Mouse (Mus musculus) frontal cortex, adult (tissue): ENCODE results near the gene Unc5cl.
"Not testable (repeated sequence)": the region's sequence is repeated elsewhere in the genome, so short reads cannot be mapped to it uniquely, and the experiment has no call there.

Experiments
- ATAC-seq: cut with Nextera tagmentation; 2 replicates; pipeline ENCODE4 v1.9.2; 2017; ENCODE audit warnings: mild to moderate bottlenecking, moderate library complexity, mixed read lengths; ENCODE audit not compliant: low TSS enrichment

The Unc5cl gene

DNA sequence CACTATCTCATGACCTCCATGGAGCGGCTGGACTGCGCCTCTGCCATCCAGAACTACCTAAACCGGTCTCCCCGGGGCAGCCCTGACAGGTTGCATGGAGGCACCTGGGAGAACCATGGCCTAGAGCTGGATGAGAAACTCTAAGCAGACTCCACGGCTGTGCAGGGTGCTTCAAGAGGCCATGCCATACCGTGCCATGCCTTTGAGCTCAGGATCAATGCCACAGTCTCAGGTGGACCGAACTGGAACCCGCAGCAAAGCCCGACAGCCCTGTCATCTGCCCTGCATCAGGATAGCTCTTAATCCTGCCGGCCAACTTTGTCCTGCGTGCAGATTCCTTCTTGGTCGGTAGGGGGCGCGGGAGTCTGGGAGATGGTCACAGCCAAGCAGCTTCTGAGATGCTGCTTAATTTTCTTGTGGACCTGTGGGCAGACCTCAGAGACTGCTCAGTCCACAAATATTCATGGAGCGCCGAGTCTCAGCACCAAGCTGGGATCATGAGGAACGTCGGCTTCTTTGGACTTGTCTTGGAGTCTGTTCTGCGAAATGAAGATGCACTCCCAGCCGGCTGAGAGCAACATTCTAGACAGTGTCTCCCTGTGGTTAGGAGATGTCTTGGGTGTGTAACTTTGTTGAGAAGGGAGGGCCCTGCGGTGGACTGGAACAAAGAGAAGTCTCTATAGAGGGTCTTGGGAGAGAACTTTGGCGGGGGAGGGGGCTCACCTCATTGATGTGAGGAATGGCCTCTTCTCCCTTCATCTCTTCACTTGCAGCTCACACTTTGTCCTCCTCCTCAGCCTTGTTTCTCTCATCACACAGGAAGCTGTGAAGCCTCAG, 12.9 kb downstream of the Unc5cl start:
- ATAC-seq: peak; percentile 93

DNA sequence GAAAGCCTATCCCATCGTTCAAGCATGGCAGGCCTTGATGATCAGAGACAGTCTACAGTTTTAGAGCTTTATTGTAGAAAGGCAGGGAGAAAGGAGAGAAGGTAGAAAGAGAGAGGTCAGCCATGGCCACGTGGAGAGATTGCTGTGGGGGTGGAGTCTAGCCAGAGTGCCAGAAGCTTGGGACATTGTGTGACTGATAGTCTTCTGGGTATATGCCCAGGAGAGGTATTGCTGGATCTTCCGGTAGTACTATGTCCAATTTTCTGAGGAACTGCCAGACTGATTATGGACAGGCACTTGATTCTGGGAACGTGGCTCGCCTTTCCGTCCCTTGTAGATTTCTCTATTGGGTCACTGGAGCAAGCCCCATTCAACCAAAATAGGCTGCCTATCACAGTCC, 19.6 kb downstream of the Unc5cl start:
- not testable (repeated sequence) for ATAC-seq

DNA sequence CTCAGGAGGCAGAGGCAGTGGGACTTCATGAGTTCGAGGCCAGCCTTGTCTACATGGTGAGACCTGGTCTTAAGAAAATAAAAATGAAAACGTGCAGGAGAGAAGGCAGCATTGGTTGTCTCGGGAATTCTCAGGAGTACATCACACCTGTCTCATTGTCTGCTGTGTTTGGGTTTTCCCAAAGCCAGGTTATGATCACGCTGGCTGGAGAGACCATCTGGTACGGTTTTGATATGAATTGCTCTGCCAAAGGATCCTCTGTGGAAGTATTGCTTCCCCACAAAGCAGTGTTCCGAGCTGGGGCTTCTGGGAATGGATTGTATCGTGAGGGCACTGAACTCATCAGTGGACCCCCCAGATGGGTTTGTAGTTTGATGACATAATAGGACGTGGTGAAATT, 20.7 kb downstream of the Unc5cl start:
- ATAC-seq: no peak

GRCm38 (mm10) chr17:48479952-48480351, 25.3 kb downstream of the Unc5cl start:
- ATAC-seq: peak; percentile 59; the same call in 1 of the 2 replicates

- ATAC-seq: no peak
These were observed 29.1 kb downstream of the Unc5cl start for GRCm38 (mm10) chr17:48483764-48484163.

DNA sequence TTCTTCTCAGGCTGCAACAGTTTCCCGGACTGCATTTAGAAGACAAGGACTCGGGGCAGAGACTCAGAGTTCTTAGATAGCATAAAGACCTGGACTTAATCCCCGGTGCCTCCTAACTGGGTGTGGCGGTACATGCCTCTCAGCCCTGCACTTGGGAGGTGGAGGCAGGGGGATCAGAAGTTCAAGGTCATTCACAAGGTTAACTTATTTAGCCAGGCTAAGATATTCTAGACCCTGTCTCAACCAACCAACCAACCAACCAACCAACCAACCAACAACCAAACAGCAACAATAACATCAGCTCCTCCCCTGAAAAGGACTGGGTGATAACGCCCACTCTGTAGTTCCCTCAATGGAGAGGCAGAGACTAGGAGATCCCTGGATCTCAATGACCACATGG, 29.5 kb downstream of the Unc5cl start:
- no peak for ATAC-seq

- no peak for ATAC-seq
These were observed 34.8 kb downstream of the Unc5cl start for GRCm38 (mm10) chr17:48489466-48489865.

DNA sequence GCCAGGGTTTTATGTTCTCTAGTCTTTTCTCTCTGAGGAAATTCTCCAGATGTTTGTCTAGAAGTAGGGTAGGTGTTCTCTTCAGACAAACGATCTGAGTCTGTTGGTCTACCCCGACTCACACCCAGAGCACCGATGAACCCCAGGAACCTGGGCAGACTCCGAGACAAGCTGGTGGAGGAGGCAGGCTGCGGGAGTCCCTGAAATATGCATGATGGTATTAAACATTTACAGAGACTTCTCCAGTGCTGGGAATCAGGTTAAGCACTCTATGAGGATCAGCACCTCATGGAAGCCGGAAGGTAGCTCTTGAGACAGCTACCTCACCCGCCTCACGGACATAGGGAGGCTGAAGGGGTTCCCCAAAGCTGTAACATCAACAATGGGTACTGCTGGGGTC, 37.9 kb downstream of the Unc5cl start:
- ATAC-seq: no peak

DNA sequence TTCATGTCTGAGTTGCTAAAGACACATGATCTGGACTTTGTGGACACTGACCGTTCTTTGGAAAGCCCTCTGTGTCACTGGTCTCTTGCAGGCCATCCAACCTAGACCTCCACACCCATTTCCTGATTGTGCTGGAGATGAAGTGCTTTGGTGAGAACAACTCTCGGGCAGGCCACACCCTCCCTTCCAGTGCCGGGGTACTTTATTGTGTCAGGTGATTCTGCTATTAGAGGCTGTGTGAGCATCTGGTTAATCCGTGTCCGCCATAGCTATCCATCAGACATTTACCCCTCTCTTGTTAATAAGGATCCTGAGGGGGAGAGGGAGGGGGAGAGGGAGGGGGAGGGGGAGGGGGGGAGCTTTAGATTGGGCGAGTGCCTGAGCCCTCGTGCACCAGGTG, 38.9 kb downstream of the Unc5cl start:
- ATAC-seq: no peak

DNA sequence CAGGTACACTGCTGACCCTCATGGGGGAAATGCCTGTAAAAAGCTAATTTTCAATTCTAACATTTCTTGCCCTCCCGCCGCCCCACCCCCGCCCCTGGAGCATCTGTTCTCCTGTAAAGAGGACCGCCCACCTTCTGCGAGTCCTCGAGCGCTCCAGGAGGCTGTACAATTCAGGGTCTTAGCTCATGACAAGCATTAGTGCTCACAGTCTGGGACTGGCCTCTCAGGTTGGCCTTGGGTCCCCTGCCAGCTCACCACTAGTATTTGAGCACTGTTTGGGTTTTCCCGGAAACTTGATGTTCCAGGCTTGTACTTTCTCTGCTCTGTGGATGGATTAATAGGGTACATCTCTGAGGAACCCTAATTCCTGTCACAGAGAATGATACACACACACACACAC, 39.3 kb downstream of the Unc5cl start:
- no peak for ATAC-seq

DNA sequence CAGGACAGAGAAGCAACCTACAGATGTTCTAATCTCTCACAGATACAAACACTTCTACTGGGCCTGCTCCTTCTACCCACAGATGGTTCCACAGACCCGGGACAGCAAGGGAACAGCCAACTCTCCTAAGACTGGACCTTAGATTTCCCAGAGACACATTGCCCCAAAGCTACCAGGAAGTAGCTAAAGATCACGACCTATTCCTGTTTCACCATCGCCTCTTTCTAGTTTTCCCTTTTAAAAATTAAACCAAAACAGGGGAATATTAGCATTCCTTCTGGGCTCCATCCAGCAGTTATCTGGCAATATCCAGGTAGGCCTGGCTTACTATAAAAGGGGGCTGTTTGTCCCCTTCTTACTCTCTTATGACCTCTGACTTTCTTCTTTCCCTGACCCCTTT, 43.3 kb downstream of the Unc5cl start:
- no peak for ATAC-seq

DNA sequence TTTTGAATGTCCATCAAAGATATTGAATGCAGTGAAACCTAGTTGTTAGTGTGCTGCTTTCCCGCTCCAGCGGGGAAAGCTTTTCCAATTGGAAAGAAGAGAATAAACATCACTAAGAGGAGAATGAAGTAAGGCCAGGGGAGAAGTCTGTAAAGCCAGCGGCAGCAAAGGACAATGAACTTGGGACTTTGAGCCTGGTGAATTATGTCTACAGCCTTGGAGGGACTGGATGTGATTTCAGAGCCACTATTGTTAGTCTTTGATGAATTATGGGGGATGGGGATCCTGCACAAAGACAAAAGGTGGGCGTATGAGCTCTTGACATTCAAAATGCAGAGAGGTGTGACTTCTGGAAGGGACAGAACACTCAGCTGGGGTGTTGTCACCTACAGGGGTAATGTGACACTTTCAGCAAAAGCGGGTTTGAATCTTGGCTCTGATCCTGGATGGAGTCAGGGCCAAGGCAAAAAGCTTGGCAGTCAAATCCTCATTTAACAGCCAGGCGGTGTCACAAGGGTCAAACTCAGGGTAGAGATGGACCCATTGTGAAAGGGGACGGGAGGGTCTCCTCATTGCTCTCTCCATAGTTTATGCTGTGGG, 46.2 kb downstream of the Unc5cl start:
- ATAC-seq: no peak

GRCm38 (mm10) chr17:48505006-48505405, 50.3 kb downstream of the Unc5cl start:
- ATAC-seq: no peak

GRCm38 (mm10) chr17:48506986-48507385, 52.3 kb downstream of the Unc5cl start:
- ATAC-seq: no peak

- no peak for ATAC-seq
These were observed 54.9 kb downstream of the Unc5cl start for GRCm38 (mm10) chr17:48509596-48509995.

DNA sequence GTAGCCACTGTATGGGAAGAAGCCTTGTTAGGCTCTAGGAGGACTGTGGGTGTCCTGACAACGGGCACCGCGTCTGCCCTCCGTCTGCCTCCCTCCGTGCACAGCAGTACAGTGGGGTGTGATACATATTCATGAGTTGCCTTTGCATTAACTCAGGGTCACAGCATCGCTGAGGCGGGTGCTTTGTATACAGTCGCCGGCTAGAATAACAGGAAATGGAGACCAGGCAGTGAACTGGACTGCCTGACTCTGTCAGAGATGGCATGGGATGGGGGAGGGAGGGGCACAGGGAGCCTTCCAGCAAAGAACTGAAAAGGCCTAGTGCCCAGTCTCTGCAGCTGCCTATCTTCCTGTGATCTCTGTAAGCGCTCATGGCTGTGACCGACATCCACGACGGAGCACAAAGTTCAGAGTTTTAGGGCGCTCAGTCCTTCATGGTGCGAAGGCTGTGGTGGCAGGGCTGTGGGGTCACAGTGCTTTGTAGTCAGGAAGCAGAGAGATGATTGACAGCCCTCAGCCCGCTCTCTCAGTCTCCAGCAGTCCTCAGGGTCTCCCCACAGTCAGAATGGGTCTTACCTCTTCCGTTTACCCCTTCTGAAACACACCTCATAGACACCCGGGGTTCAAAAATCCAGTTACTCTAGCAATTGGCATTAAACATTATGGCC, 58.0 kb downstream of the Unc5cl start:
- no peak for ATAC-seq

DNA sequence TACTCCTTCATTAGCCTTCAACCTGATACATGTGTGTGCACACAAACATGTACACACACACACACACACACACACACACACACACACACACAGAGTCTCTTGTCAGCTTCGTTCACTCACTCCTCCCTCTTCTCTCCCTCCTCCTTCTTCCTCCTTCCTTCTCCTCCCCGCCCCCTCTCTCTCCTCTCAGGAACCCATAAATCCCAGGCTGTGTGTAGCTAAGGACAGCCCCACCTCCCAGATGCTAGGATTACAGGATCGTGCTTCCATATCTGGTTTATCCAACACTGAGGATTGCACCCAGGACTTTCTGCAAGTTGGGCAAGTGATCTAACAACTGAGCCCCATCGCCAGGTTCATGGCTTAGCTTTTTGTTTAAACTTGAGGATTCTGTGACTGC, 59.9 kb downstream of the Unc5cl start:
- ATAC-seq: no peak

DNA sequence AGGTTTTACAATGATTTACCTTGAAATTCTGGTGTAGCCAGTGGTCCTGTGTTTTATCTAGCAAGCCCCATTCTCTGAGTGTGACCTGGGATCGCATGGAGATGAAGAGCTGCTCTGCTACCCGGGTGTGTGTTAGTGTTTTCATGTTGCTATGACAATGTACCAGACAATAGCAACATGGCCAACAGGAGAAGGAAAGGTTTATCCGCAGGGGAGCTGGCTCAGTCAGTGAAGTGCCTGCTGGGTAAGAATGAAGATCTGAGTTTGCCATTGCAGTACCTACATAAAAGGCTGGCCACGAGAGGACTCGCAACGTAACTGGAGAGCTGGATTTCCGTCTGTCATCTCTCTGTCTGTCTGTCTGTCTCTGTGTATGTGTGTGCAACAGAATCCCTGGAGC, 64.3 kb downstream of the Unc5cl start:
- ATAC-seq: no peak

DNA sequence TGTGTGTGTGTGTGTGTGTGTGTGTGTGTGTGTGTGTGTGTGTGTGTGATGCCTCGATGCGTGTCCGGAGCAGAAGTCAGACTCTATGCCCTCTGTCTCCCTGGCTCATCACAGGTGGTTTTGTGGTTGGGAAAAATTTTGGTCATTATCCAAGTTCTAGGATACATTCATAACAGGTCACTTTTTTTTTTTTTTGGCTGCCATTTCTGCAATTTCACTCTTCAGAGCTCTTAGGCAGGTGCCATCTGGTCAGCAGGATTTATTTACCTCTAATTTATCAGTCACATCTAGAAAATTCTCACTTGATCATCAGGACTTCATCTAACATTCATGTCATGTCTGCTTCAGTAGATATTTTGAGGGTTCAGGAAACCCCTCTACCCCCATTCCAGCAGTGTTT, 65.7 kb downstream of the Unc5cl start:
- ATAC-seq: no peak

GRCm38 (mm10) chr17:48523056-48523455, 68.4 kb downstream of the Unc5cl start:
- ATAC-seq: no peak

DNA sequence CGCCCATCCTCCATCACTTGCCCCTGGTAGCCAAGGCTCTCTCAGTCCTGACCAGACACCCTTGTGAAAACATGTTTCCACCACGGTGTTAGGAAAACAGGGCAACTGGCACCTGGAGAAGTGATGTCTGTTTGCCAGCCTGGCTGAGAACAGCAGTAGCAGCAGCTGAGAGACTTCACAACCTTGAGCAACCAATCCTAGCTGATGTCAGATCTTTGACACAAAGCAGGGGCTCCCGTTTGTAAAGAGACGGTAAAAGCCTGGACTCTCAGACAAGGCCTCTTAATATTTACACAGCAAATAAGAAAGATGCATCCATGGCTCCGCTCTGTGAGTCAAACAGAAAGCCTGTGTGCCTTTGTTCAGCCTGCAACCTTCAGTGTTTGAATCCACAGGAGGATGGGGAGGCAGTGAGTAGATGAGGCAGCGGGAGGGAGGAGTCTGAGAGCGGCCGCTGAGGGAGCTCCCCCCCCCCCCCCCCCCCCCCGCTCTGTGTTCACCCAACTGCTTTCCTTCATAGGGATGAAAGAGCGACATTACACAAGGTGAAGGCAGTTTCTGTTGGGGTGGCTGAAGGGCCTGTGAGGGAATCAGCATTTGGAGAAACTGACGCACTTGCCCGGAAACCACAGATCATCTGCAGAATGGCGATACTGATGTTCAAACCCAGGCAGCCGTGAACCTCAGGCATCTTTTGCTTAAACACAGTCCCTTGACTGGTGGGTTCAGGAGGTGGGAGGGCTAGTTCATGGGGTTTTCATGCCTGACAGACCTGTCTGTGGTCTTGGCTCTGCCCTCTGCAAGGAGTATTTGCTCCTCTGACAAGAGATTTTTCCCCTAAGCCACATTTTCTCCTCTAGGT, 79.4 kb downstream of the Unc5cl start:
- ATAC-seq: no peak

DNA sequence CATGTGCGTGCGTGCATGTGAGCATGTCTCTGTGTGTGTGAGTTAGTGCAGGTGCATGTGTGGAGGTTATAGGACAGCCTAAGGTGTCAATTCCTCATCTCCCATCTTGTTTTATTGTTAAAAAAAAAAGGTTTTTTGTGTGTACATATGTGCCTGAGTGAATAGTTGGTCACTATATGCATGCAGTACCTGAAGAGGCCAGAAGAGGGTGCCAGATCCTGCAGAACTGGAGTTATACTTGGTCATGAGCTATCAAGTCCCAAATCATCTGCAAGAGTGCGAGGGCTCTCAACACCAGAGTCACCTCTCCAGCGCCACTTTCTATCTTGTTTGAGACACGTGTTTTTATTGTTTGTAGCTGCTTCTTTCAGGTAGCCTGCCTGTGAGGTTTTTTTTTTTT, 83.6 kb downstream of the Unc5cl start:
- ATAC-seq: no peak
